Mouse (Mus musculus): ENCODE measurements around the gene Gpcpd1. TPM values are rescaled to one million over a fixed set of nuclear protein-coding genes. Genes with fewer than 3 reads are reported as not detected.

The Gpcpd1 gene
- polyA plus RNA-seq, 1 experiment from 2014 or later, result 48.7 TPM

- no peak overlapping the region for H3K27ac ChIP-seq
- no peak overlapping the region for H3K4me3 ChIP-seq (ENCODE audit: inconsistent target)
- WGBS (ENCODE audit: missing documents), result 33% methylated on average over 16 of the region's 16 CpGs
- no peaks in the 10 kb centered on the region for H3K79me2 ChIP-seq (ENCODE audit: inconsistent target)
- no peaks in the 10 kb centered on the region for H3K36me3 ChIP-seq (ENCODE audit: inconsistent target)
These were observed 71.1 kb downstream of the Gpcpd1 start for GRCm38 (mm10) chr2:132516130-132517030.

DNA sequence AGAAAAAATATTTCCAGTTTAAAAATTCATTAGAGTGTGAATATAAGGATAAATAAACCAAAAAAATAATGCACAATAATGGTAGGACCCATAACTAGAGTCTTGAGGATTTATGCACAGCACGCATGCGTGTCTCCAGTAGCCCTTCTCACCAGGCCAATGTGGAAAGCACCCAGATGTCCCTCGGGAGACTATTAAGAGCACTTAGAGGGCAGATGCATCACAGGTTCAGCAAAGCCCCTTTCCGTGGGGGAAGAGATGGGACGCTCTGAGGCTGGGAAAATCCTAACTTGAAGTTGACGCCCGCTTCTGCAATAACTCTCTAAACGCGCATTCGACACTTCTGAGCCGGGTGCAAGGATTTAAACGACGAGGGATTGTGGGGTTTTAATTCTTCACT lies 71.9 kb downstream of the Gpcpd1 start:
- Histone ChIP-seq H3K36me3 (ENCODE audit: inconsistent target) (no peaks in the 10 kb centered on the region), H3K79me2 (ENCODE audit: inconsistent target) (no peaks in the 10 kb centered on the region), H3K27ac (no peak overlapping the region), H3K4me3 (ENCODE audit: inconsistent target) (no peak overlapping the region)
- WGBS (ENCODE audit: missing documents), result 91% methylated on average over 13 of the region's 13 CpGs

GRCm38 (mm10) chr2:132515076-132515475 lies 72.5 kb downstream of the Gpcpd1 start:
- WGBS (ENCODE audit: missing documents), result 95% methylated on average over 10 of the region's 14 CpGs
- no peaks in the 10 kb centered on the region for H3K79me2 ChIP-seq (ENCODE audit: inconsistent target)
- no peak overlapping the region for H3K27ac ChIP-seq
- no peaks in the 10 kb centered on the region for H3K36me3 ChIP-seq (ENCODE audit: inconsistent target)
- H3K4me3 ChIP-seq (ENCODE audit: inconsistent target), result no peak overlapping the region

- no peak overlapping the region for H3K27ac ChIP-seq
- WGBS (ENCODE audit: missing documents), result 63% methylated on average over 6 of the region's 6 CpGs
- no peaks in the 10 kb centered on the region for H3K79me2 ChIP-seq (ENCODE audit: inconsistent target)
- H3K4me3 ChIP-seq (ENCODE audit: inconsistent target), result no peak overlapping the region
- H3K36me3 ChIP-seq (ENCODE audit: inconsistent target), result no peaks in the 10 kb centered on the region
These were observed 73.2 kb downstream of the Gpcpd1 start for GRCm38 (mm10) chr2:132514353-132514752.

DNA sequence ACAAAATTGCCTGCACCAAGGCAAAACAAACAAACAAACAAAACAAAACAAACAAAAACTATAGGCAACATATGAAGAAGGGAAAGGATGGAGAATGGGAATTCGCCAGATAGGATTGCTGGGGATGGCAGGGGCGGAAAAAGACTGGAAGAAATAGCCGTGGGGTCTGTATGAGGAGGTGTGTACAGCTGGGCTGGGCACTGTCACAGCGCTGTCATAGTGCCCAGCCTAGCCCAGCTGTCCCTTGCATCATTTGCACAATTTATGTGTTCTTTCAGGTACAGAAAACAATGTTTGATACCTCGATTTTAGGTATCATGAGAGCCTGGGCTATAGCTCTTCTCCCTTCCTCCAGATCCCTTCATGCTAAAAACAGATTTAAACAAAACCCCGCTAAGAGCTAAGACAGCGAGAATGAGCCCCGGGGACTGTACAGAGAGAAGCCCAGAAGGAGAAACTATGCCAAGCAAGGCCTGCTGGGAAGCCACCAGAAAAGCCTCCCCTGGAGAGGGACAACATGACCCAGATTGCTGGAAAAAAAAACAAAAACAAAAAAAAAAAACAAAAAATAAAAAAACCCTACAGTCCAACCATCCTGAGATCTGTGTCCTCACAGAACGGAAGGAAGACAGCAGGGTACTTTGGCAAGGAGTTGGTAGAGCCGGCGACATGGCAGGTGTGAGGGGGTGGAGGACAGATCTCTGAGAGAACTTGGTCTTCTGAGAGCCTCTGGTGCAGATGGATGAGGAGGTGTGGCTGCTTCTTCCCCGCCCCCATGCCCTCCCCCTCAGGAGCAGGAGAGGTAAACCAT lies 74.0 kb downstream of the Gpcpd1 start:
- Histone ChIP-seq H3K27ac (no peak overlapping the region), H3K36me3 (ENCODE audit: inconsistent target) (no peaks in the 10 kb centered on the region), H3K4me3 (ENCODE audit: inconsistent target) (no peak overlapping the region), H3K79me2 (ENCODE audit: inconsistent target) (no peaks in the 10 kb centered on the region)
- 83% methylated on average over 12 of the region's 12 CpGs for WGBS (ENCODE audit: missing documents)

DNA sequence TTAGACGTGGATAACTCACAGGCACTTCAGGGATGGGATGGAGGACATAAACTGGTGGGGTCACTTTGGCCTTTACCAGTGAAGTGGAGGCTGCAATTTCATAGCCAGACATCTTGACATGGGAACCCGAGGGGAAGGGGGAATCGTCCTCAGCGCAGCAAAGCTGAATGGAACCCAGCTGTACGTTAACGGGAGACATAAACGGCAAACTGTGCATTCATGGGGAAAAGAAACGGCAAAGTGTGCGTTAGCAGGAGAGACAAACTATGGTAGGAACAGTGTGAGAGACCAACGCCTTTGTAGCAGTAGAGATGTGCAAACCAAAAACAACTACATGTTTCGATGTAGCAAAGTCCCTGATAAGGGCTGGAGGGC lies 74.6 kb downstream of the Gpcpd1 start:
- Histone ChIP-seq H3K27ac (no peak overlapping the region), H3K79me2 (ENCODE audit: inconsistent target) (no peaks in the 10 kb centered on the region), H3K36me3 (ENCODE audit: inconsistent target) (no peaks in the 10 kb centered on the region), H3K4me3 (ENCODE audit: inconsistent target) (no peak overlapping the region)
- WGBS (ENCODE audit: missing documents), result 74% methylated on average over 11 of the region's 11 CpGs

- Histone ChIP-seq H3K36me3 (ENCODE audit: inconsistent target) (no peaks in the 10 kb centered on the region), H3K79me2 (ENCODE audit: inconsistent target) (no peaks in the 10 kb centered on the region), H3K4me3 (ENCODE audit: inconsistent target) (no peak overlapping the region), H3K27ac (no peak overlapping the region)
- 12% methylated on average over 18 of the region's 19 CpGs for WGBS (ENCODE audit: missing documents)
These were observed 75.2 kb downstream of the Gpcpd1 start for GRCm38 (mm10) chr2:132512051-132512976.

DNA sequence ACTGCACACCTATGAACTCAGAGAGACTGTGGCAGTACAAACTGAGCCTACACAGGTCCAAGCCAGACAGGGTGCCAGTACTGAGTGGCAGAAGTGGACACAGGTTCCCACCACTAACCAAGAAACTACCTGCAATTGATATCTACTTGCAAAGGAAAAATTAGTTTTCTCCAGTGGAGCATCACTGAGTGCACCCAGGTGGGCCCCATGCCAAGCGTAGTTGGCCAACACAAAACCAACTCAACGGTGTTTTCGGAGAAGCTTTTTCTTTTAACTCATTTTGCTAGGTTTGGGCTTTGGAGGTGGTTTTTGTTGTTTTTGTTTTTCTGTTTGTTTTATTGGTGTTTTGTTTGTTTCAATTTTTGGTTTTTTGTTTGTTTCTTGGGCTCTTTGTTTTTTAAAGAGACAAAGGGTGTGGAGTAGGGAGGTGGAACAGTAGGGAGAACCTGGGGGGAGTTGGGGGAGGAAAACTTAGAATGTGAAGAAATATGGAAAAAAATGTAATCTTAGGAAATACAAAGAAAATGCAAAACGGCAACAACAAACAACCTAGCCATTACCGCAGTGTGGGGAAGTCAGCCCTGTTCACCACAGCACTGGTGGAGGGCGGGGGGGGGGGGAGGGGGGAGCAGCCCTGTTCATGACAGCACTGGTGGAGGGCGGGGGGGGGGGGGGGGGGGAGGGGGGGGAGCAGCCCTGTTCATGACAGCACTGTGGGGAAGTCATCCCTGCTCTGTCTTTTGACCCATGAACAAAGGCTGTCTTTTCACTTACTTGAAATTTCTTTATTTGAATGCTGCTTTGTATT lies 76.3 kb downstream of the Gpcpd1 start:
- Histone ChIP-seq H3K36me3 (ENCODE audit: inconsistent target) (no peaks in the 10 kb centered on the region), H3K4me3 (ENCODE audit: inconsistent target) (no peak overlapping the region), H3K27ac (no peak overlapping the region), H3K79me2 (ENCODE audit: inconsistent target) (no peaks in the 10 kb centered on the region)
- 41% methylated on average over 5 of the region's 7 CpGs for WGBS (ENCODE audit: missing documents)

DNA sequence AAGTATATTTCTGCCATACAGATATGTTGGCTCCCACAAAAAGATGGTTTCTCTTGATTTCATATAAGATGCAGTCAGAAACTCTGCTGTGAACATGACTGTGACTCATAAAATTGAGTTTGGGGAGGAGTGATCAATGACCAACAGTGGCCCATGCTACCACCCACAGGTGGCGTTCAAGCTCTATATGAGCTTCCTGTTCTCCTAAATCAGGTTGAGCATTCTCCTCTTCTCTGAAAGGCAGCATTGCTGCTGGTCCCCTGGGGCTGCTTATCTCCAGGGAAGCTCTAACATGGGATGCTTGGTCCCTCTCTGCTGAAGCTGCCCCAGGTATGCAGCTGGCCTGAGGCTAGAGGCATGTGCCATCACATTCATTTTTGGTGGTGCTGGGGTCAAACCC lies 77.8 kb downstream of the Gpcpd1 start:
- 53% methylated on average over 1 of the region's 1 CpGs for WGBS (ENCODE audit: missing documents)
- H3K4me3 ChIP-seq (ENCODE audit: inconsistent target), result no peak overlapping the region
- H3K36me3 ChIP-seq (ENCODE audit: inconsistent target), result no peaks in the 10 kb centered on the region
- no peak overlapping the region for H3K27ac ChIP-seq
- H3K79me2 ChIP-seq (ENCODE audit: inconsistent target), result no peaks in the 10 kb centered on the region

DNA sequence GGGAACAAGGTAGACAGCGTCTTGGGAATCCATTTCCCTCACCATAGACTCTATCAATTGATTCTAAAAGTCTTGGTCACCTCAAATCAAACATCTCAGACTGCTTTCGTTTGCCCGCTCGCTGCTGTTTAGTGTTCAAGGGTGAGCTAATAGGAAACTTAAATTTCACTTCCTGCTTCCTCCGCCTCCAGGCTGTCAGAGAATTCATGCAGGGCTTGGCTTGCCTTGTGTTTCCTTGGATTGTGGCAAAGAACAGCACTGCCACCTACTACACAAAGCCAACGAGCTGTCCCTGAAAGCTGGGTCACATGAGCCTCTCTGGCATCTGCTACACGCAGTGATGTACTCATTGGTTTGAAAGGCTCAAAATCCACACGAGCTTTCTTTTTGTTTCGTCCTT lies 78.3 kb downstream of the Gpcpd1 start:
- Histone ChIP-seq H3K4me3 (ENCODE audit: inconsistent target) (no peak overlapping the region), H3K27ac (no peak overlapping the region), H3K36me3 (ENCODE audit: inconsistent target) (no peaks in the 10 kb centered on the region), H3K79me2 (ENCODE audit: inconsistent target) (no peaks in the 10 kb centered on the region)
- WGBS (ENCODE audit: missing documents), result 38% methylated on average over 9 of the region's 9 CpGs

DNA sequence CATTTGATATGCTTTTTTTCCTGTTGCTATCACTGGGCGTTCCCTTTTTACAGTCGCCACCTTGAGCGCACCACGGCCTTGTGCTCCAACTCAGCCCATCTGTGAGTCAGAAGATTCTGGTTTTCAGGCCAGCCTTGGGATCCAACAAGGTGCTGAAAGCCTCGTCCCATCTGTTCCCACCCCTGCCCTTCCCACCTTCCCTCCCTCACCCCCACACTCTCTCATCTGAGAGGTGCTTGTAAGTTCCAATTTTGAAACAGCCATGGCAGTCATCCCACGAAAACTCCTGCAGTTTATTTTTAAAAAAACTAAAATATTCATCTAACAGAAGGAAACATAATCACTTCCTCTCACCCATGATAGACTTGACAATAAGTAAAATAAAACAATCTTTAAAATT lies 80.0 kb downstream of the Gpcpd1 start:
- no peak overlapping the region for H3K4me3 ChIP-seq (ENCODE audit: inconsistent target)
- no peaks in the 10 kb centered on the region for H3K79me2 ChIP-seq (ENCODE audit: inconsistent target)
- H3K36me3 ChIP-seq (ENCODE audit: inconsistent target), result no peaks in the 10 kb centered on the region
- H3K27ac ChIP-seq, result no peak overlapping the region
- WGBS (ENCODE audit: missing documents), result 89% methylated on average over 6 of the region's 6 CpGs

DNA sequence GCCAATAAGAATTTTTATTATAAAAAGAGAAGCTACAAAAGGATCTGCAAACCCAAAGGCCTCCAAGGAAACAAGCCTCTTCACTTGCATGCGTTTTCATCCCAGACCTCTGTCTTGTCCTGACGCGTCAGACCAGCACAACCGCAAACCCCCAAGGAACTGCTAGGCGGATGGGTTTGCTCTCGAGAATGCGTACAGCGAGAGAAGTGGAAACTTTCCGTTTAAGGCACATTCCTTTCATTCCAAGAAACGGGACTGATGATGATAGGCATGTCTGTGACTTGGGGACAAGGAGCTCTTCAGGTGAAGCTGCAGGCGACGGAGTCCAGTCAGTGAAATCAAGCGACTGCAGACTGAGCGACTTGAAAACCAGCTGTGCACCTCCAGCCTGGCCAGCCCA lies 80.4 kb downstream of the Gpcpd1 start:
- Histone ChIP-seq H3K27ac (no peak overlapping the region), H3K79me2 (ENCODE audit: inconsistent target) (no peaks in the 10 kb centered on the region), H3K36me3 (ENCODE audit: inconsistent target) (no peaks in the 10 kb centered on the region), H3K4me3 (ENCODE audit: inconsistent target) (no peak overlapping the region)
- 98% methylated on average over 14 of the region's 14 CpGs for WGBS (ENCODE audit: missing documents)

DNA sequence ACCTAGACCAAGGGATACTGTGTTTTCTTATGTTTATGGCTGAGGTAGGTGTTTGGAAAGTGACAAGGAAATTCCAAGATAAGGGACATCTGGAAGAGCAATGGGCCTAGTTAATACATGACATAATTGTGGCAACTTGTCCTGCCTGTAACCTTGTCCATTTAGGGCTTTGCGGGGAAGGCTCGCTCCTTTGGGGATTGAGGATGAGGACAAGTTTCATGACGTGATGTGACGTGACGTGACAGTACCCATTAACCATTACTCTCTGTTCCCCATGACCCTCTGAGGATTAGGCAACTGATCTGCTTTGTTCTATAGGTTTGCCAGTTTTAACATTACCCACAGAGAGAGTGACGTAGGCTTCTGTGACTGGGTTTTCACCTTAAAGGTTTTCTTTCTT lies 81.7 kb downstream of the Gpcpd1 start:
- Histone ChIP-seq H3K4me3 (ENCODE audit: inconsistent target) (no peak overlapping the region), H3K27ac (no peak overlapping the region), H3K79me2 (ENCODE audit: inconsistent target) (no peaks in the 10 kb centered on the region), H3K36me3 (ENCODE audit: inconsistent target) (no peaks in the 10 kb centered on the region)
- 93% methylated on average over 6 of the region's 6 CpGs for WGBS (ENCODE audit: missing documents)

DNA sequence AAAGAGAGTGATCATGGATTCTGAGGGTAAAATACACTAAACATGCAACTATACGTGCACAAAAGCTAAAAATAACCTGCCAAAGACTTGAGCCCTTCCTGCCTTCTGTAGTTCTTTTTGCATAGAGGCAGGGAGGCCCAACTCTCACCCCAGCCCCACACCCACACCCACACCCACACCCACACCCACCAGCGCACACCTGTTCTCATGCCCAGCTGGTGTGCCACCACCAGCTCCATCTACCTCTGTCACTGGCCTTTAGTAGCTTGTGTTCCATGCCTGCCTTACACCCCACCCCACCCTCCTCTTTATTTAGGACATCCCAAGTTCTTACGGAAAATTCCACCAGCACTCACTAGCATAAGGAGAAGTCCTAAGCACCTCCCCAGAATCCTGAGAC lies 89.2 kb downstream of the Gpcpd1 start:
- WGBS (ENCODE audit: missing documents), result 97% methylated on average over 3 of the region's 3 CpGs

More for the DNA sequence above, 89.2 kb downstream of the Gpcpd1 start:
- Histone ChIP-seq H3K4me3 (ENCODE audit: inconsistent target) (no peak overlapping the region), H3K27ac (no peak overlapping the region), H3K36me3 (ENCODE audit: inconsistent target) (no peaks in the 10 kb centered on the region), H3K79me2 (ENCODE audit: inconsistent target) (no peaks in the 10 kb centered on the region)
